Mouse (Mus musculus) heart, postnatal 36 days (tissue): ENCODE results near the gene Slc16a13. TPM values are rescaled to one million over a fixed set of nuclear protein-coding genes. Genes with fewer than 3 reads are reported as not detected.

ENCODE experiments used
- DNase-seq, 2 experiments: peaks; one replicate each; pipeline ENCODE4 v3.0.0; 2021 to 2022
- intact Hi-C: fragments of 180-260 bp; cut with DNase I; formaldehyde crosslinking; loops from one replicate; pipeline ENCODE4 v1.15.1; 2025
- total RNA-seq, 2 experiments: library from RNA; stranded (reverse); gene quantifications; 2 replicates each; pipeline ENCODE4 v1.2.3; 2021

The Slc16a13 gene
- total RNA-seq, 2 experiments from 2014 or later: 3.3 to 3.9 TPM

DNA sequence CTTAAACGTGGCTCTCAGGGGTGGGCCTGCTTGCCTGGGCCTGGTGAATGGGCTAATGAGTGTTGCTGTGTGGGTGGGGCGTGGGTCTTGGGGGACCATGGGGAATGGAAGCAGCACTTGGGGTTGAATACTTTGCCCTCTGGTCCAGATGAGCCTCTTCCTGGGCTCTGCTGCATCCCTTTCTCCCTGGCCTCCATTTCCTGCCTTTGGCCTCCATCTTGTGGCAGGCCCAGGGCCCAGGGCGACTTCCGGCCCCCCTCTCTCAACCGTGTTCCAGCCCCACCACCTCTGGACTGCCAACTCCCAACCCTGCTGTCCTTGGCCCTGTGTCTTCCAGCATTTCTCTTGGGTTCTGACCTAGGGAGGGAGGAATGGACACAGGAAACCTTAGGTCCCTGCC, 13.2 kb upstream of the Slc16a13 start:
- peak; percentile 51 to 59 for DNase-seq
- intact Hi-C loops: loop anchor here (10.0 kb wide), 2 partner anchors 411 to 819 kb away; partner anchors contain the start of genes Kdm6b, Rnf167 and Slc25a11

DNA sequence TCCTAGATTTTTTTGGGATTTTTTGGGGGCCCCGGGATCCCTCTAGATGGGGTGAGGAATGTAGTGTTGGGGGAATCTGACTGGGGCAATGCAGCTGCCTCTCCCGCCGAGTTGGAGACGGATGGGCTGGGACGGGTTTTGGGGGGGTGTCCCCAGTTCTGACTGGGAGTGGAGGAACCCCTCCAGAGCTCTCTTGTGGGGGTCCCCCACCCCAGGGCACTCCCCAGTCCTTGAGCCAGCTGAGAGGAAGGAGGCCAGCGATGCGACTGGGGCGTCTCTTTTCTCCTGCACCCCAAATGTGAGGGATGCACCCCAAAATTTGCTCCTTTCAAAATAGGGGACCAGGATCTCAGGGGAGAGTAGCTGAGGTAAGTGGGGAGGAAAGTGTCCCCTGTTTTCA, 12.2 kb upstream of the Slc16a13 start:
- intact Hi-C loops: loop anchor here (10.0 kb wide), 2 partner anchors 412 to 818 kb away; partner anchors contain the start of genes Kdm6b, Rnf167 and Slc25a11
- DNase-seq: peak in 1 of 2 experiments; percentile 28

DNA sequence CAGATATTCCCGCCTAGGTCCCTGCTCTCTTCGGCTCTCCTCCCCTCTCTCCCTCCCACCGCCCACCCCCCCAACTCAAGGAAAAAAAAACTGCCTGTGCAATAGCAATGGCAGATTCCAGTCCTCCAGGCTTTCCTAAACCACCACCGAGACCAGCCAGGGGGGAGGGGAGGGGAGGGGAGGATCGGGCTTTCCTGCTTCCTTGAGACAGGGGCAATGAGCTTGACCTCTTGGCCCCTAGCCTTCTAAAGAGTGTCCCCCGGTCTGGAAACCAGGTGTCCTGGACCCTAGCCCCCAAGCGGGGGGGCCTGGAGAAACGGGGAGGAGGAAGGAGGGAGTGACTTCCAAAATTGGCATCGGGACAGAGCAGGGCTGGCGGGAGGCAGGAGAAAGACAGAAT, 11.7 kb upstream of the Slc16a13 start:
- intact Hi-C loops: loop anchor here (10.0 kb wide), 2 partner anchors 412 to 818 kb away; partner anchors contain the start of genes Kdm6b, Rnf167 and Slc25a11
- DNase-seq: peak; percentile 63 to 82

DNA sequence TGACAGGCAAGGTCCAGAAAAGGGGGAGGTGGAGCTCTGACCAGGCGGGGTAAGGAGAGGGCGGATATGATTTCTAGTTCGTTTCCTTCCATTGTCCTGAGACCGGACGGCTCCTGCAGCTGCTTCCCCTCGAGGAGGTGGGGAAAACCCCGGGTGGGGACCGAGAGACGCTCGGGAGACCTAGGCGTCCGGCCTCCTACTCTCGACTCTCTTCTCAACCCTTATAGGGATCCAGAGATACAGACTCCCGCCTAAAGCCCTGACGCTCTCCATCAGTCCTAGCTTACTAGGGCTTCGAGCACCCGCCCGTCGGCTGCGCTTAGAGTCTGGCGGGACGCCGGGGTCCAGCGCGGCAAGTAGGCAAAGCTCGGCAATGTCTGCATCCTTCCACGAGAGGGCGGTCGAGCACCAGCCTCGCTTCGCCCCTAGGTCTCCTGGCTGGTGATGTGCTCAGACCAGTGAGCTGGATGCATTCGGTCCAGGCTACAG, 9.4 kb upstream of the Slc16a13 start:
- DNase-seq: peak; percentile 91 to 92
- intact Hi-C loops: loop anchor here (1.0 to 10.0 kb wide), 3 partner anchors 9 to 815 kb away; partner anchors contain the start of genes Kdm6b, Rnf167, Slc16a13 and Slc25a11

DNA sequence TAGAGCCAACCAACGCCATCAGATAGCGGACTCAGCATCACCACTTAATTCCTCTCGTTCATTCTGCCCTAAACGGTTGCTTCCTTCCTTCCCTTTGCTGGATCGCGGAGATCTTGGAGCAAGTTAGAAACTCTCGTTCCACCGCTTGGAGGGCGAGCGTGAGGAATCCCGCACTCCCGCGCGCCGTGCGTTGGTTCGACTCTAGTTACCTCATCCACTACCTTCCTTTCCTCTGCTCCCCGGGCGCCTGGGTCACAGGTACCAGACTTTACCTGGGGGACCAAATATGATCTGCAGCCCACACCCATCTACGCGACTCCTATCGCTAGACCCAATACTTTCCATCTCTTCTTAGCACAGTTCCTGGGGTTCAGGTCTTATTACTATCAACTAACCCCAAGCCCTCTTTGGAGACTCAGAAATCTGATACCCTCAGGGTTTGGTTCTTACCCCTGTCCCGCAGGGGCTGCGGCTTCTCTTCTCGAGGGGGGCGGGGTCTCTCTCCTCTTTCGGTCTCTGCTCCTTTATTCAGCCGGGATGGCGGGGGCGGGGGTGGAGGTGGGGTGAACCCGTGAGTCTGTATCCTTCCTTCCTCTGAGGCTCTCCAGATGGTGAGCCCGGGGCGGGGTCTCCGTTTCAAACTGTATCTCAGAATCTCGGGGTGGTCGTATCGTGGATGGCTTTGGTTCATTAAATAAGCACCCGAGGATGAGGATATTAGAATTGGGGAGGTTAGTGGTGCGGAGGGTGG, 8.6 kb upstream of the Slc16a13 start, which contains the start of gene Bcl6b:
Bcl6b (minus strand) TSS at position 539 of the 751 bp plus-strand sequence.
- DNase-seq: peak in 1 of 2 experiments; percentile 62
- intact Hi-C loops: loop anchor here (1.0 to 10.0 kb wide), 3 partner anchors 8 to 815 kb away; partner anchors contain the start of genes Kdm6b, Rnf167, Slc16a13 and Slc25a11

DNA sequence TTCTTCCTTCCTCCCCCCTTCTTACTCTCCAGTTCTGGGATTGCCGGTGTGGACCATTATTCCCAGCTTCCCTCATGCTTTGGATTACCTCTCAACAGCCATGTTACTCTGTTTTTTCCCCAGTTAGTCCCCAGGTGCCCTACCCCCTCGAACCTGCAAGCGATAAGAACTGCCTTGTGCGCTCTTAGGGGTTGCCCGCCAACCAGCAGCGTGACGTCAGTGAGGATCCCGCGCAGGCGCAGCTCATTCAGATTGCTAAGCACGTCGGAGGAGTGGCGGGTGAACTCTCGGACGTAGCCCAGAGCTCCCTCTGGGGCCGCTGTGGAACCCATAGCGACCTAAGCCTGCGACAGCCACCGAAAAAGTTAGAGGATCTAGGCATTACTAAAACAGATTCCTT, 8.0 kb upstream of the Slc16a13 start:
- DNase-seq: peak; percentile 88 to 90
- intact Hi-C loops: no loop called here

DNA sequence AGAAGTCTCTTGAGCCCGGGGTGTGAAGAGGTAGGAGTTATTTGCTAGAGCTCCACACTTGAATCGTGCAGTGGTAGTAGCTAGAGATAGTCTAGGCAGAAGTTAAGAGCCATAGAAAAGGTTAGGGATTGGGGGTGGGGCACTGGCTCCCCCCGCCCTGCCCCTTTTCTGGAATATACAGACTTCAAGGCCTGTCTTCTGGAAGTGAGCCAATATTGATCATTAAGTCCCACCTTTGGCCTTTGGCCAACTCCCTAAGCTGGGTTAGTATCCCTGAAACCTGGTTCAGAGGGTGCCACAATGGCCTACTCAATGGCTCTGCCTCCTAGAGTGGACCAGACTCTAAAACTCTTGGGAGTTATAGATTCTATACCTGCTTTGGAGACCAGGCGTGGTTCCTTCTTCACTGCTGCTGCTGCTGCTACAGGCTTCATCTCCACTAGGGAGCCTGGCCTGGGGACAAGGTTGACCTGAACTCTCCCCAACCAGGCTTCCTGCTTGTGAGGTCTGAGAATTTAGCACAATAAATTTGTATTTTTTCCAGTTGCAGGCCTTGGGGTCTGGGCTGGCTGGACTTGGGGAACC, 6.9 kb upstream of the Slc16a13 start:
- DNase-seq: peak in 1 of 2 experiments; percentile 19
- intact Hi-C loops: no loop called here

DNA sequence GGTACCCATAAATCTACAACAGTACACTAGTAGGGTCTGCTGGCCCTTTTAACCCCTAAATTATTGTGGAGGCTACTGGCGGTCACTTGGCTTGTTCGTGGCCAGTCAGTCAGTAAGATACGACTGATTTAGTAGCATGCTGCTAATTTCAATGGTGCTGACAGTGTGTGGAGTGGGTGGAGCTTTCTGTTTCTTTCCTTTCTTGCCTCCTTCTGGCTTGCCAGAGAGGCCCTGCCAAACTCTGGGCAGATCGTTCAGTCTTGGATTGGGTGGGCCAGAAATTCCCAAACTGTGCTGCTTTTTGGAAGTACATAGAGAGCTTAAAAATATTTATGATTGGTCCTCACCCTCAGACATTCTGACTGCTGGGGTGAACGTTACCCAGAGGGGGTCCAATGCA, 6.3 kb upstream of the Slc16a13 start:
- intact Hi-C loops: no loop called here
- peak in 1 of 2 experiments; percentile 23 for DNase-seq

DNA sequence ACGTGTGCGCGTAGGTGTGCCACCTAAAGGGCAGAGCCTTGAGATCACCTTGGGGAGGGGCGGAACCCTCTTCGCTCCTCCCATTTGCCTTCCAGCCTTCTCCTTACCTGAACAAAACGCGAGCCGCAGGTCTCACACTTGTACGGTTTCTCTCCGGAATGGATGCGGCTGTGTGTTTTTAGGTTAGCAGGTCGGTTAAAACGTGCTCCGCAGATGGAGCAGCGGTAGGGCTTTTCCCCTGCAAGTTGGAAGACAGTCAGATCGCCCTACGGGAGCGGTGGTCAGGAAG, 5.7 kb upstream of the Slc16a13 start:
- DNase-seq: no peak
- intact Hi-C loops: no loop called here

DNA sequence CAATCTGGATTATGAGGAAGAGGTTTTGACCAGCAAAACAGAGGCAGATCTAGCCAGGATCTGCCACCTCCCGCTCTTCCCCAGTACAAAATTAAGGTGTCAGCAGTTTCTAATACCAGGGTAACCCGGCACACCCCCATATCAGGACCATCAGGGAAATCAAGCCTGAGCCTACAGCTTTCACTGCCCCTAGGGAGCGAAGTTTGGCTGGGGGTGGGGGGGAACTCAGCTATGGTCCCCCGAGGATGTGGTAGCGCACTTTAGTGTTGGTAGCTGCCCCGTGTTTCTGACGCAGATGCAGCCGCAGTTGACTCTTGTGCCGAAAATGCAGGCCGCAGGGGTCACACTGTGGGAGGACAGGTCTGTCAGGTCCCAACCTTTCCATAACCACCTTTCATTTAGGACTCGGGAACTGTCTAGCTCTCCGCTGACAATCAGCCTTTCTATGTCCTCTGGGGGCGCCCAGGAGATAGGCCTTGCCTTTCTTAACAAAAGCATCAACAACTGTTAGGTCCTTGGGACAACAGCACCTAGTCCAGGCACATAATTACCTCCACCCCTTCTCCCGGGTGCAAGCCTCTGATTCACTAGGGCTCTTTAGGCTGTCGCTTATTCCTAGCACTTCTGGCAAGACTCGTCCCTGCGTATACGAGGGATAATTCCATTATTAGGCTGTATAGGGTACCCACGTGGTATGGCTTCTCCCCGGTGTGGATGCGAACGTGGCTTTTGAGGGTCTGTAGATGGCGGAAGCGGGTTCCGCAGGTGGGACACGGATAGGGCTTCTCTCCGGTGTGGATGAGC, 5.1 kb upstream of the Slc16a13 start:
- peak in 1 of 2 experiments; percentile 16 for DNase-seq
- intact Hi-C loops: no loop called here

DNA sequence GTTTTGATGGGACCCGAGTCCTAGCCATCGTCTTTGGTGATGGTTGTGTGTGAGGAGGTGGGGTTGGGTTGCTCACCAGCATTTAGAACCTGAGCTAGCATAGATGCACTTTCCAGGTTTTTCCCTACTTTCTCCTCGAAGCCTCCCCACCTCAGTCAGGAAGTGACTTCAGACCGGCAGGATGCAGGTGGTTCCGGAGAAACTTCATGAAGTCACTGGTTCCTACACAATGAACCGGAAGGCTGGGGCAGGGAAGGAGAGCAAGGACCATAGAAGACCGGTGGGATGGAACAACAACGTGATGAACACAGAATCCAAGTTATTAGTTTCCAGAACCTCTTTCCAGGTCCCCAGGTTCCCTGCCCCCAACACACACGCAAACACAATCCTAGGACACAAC, 2.9 kb upstream of the Slc16a13 start:
- peak in 1 of 2 experiments; percentile 60 for DNase-seq

DNA sequence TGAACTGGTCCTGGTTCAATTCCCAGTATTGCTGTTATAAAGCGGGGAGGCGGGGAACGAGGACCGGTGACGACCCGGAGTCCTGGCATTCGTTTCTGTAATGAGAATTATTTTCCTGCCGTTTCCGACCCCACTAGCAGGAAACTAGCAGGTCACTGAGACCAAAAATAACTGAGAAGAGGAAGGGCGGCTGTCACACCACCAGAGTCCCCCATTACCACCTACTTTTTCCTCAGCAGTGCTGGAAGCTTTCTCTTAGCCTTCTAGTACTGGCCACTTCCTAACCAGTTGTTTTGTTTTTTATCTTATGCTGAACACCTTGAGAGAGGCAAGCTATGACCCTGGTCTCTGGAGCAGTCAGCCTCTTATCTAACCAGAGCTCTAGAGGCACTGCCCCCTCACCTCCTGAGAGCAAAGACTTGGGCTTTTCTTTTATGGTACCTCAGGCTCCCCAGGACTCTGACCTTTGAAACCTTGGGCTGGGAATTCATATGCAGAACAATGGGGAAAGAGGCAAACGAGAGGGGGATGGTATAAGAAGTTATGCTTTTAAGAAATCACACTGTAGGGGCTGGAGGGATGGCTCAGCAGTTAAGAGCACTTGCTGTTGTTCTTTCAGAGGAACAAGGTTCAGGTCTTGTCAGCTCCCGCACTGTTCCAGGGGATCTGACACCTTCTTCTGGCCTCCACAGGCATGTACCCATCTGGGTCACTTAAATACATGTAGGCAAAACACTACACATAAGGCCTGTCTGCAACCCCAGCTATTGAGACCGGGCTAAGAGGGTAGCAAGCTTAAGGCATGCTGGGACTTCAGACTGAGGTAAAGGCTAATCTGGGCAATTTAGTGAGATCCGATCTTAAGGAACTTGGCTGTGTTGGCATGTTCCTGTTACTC, 988 bp upstream of the Slc16a13 start:
- intact Hi-C loops: loop anchor here (1.0 kb wide), 1 partner anchor 8 kb away; no protein-coding TSS in a partner anchor
- peak in 1 of 2 experiments; percentile 48 for DNase-seq

More for the DNA sequence above, 2.9 kb upstream of the Slc16a13 start:
- intact Hi-C loops: no loop called here

DNA sequence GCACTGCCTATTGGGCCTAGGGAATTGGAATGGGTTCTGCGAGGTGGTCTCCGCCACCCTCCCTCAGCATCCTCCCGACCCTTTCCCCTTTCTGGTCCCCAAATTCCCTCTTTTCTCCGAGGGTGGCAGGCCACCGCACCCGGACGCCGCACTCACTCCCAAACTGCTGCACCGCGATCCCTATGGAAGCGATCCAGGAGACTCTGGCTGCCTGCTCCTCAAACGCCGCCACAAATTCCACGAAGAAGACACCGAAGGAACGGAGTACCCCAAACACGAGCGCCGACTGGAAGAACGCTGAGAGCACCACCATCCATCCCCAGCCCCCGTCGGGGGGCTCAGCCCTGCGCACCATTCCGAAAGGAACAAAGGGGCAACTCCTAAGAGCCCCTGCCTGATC, 541 bp downstream of the Slc16a13 start:
- no peak for DNase-seq
- intact Hi-C loops: no loop called here

DNA sequence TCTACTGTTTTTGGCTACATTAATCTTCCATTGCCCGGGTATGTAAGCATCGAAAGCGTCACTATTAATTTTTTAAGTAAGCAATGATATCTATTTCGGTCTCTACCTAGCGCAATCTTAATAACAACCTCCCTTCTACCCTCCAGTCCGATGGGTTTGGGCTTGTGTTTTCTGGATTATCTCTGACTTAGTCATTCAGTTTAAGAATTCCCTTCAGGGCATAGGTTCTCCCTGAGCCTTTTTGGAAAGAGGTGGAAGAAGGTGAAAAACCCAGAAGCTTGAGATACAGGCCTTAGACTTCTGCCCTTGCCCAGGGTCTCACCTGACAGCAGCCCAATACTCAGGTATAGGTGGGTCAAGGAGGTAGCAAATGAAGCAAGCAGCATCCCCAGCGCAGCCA, 991 bp downstream of the Slc16a13 start:
- intact Hi-C loops: loop anchor here (10.0 kb wide), 1 partner anchor 285 kb away; the partner anchor contains the start of gene Ybx2
- no peak for DNase-seq

DNA sequence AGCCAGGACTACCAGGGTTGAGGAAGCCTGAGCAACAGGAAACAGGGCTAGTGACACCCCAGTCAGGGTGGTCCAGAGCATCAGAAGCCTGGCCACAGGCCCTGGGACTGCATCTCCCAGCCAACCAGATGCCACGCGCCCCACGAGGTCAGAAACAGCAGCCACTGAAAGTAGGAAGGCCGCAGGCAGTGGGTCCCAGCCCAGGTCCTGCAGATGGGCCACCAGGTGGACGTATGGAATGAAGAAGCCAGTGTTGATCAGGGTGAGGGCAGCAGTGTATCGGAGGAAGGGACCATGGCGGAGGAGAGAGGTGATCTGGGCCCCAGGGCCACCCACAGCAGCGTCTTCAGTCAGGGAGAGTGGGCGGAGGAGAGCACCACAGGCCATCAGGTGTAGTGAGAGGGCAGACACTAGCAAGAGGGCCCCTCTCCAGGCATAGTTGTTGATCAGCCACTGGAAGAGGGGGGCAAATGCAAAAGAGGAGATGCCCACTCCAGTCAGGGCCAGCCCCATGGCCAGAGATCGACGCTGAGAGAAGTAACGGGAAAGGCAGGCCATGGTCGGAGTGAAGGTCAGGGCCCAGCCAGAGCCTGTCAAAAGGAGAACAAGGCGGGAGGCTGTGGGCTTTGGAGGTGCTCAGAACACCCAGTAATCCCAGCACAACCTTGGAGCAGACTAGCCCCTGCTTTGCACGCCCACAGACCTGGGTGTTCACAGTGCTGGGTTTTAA, 2.0 kb downstream of the Slc16a13 start:
- intact Hi-C loops: loop anchor here (10.0 kb wide), 1 partner anchor 284 kb away; the partner anchor contains the start of gene Ybx2
- DNase-seq: no peak

DNA sequence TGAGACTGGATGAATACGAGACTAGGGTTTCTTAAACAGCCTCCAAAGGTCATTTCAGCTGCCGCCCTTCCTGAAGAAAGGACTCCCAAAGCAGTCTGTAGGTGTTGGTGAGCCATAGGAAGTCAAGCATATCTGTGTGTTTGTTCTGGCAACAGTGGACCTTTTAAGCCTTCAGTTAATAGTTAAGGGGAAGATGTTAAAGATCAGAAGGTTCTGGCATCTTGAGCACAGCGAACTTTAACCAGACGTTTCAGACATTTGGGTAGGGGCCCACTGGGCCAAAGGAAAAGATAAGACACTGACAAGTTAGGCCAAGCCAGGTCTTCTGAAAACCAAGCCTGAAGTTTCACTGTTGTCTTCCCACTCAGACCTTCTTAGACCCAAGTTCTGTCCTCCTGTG, 2.8 kb downstream of the Slc16a13 start:
- no peak for DNase-seq

DNA sequence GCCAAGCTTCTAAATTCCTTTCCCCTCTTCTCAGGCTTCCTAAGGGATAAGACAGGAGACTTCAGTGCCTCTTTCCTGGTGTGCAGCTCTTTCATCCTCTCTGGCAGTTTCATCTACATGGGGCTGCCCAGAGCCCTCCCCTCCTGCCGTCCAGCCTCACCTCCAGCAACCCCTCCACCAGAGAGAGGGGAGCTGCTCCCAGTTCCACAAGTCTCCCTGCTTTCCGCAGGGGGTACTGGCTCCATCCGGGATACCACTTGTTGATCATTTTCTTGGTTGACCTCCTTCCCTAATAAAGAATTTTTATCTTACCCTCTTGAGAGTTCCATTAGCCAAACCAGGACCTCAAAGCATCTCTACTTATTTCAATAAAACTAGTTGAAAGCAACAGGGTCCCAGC, 4.8 kb downstream of the Slc16a13 start:
- DNase-seq: no peak
- intact Hi-C loops: loop anchor here (10.0 kb wide), 1 partner anchor 281 kb away; the partner anchor contains the start of gene Ybx2

More for the DNA sequence above, 2.8 kb downstream of the Slc16a13 start:
- intact Hi-C loops: loop anchor here (10.0 kb wide), 1 partner anchor 283 kb away; the partner anchor contains the start of gene Ybx2

DNA sequence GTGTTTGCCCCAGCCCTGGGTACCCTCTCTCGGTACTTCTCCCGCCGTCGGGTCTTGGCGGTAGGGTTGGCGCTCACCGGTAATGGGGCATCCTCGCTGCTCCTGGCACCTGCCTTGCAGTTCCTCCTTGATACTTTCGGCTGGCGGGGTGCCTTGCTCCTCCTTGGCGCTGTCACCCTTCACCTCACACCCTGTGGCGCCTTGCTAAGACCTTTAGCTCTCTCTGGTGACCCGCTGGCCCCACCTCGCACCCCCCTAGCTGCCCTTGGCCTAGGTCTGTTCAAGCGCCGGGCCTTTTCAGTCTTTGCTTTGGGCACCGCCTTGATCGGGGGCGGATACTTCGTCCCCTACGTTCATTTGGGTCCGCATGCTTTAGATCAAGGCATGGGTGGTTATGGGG, 5.6 kb downstream of the Slc16a13 start:
- intact Hi-C loops: loop anchor here (10.0 kb wide), 1 partner anchor 280 kb away; the partner anchor contains the start of gene Ybx2
- DNase-seq: no peak

DNA sequence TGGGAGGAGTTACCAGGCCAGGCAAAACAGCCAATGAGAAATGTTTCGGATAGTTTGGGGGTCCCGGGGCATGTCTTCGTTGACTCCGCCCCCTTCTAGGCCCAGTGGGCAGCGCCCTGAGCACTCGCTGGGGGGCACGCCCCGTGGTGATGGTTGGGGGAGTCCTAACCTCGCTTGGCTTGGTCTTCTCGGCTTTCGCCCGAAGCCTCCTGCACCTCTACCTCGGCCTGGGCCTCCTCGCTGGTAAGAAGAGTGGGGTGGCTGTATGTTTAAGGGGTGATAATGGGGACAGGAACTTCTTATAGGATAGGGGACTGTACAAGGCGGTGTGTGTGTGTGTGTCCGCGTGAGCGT, 6.0 kb downstream of the Slc16a13 start:
- intact Hi-C loops: loop anchor here (10.0 kb wide), 1 partner anchor 280 kb away; the partner anchor contains the start of gene Ybx2
- no peak for DNase-seq
